Mouse (Mus musculus) right cerebral cortex, adult 2 months (tissue): ENCODE measurements around the gene Hivep2.

ENCODE experiments used
- DNase-seq, 2 experiments: peaks; one replicate each; pipeline ENCODE4 v3.0.0; 2021 to 2022; ENCODE audit warnings: low spot score in 2 of 2

Hivep2 gene

DNA sequence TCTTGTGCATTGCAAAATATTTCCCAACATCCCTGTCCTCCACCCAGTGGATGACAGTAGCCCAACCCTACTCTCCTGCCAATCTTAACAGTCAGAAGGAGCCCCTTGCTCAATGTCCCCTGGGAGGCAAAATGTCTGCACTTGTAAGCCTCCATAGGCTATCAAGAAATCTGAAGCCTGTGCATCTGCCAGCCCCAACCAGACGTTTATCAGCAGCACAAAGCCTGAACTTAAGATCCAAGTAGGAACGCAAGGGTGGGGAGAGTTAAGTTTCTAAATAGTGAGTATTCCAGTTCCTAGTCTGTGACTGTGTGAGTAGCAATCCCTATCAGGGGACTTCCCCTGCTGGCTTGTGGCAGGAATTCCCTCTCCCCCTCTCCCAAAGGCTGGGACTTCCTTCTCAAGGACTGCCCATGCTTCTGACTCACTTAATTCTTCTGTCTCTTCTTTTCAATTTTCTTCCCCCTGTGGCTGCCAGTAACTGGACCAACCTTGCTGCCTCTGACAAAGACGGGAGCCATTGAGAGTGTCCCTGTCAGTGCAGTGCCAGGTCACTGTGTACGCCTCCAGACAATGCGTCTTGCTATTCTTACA, 82.5 kb downstream of the Hivep2 start:
- no peak for DNase-seq

DNA sequence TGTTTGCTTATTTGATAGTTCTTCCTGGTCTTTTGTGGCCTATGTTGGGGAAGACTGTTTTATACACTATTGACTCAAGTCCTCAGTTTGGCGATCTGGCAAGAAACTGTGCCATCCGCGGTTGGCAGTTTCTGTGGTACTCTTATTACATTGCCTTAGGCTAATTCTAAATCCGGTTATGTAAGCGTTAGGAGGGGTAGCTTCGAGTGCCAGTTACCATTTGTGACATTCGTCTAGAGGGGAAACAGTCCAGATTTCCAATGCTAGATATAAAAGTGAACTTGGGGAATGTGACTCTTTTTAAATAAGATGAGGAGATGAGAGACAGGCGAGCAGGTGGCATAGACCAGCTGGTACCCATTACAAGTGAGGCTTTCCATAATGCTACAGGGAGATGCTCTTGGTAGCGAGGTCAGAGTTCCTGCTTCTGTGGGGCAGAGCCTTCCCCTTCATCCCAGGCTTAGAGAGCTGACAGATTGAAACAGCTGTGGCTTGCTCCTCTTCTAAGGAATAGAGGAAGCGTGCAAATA, 83.1 kb downstream of the Hivep2 start:
- no peak for DNase-seq

DNA sequence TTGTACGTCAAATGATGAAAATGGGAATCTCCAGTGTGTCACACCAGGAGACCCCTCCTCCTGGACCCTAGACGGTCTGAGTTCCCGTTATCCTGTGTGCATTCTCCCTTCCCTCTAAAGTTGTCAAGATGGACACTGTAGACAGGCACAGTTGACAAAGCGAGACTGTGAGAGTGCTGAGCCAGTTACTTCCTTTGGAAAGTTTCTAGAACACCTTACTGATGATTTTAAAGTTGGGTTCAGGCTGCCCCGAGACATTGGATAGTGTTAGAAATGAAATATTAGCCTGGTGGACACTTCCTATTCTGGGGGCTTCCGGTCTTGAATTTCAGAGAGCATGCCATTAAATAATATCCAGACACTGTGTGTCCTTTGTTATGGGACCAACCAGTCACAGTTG, 83.8 kb downstream of the Hivep2 start:
- no peak for DNase-seq

DNA sequence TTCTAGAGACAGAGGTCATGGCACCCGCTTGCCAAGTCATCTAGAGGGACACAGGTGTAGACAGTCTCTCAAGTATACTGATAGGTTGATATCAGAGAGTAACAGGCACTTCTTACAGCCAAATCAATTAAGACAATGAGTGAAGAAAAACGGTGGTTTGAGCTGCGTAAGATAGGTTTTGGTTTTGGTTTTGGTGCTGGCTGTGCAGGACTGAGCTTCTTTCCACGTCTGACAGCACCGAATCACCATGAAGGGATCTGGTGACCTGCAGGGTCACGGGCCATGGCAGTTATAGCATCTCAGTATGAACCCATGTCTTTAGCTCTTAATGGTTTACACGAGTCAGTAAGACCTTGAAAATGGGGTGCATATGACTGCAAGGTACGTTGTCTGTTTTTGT, 84.7 kb downstream of the Hivep2 start:
- DNase-seq: no peak

DNA sequence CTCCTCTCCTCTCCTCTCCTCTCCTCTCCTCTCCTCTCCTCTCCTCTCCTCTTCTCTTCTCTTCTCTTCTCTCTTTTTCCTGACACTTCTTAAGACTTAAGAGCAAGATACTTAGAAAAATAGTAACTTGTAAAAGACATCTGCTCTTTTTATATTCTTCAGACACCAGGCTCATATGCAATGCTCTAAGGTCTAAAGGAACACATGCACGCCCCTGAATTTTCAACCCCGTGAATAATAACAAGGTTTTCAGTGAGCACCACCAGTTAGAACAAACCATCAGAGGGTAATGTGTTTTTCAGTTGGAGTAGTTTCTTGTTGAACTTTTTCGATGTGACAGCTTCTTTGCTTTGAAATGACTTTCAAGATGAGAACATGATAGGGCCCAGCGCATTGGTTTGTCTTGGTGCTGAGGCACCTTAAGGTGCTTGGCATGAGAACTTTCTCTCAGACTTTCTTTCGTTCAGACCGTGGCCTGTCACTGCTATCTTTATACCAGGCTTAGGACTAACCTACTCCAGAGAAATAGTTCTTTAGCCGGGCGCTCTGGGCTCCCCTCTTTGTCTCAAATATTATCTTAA, 86.3 kb downstream of the Hivep2 start:
- DNase-seq: no peak

DNA sequence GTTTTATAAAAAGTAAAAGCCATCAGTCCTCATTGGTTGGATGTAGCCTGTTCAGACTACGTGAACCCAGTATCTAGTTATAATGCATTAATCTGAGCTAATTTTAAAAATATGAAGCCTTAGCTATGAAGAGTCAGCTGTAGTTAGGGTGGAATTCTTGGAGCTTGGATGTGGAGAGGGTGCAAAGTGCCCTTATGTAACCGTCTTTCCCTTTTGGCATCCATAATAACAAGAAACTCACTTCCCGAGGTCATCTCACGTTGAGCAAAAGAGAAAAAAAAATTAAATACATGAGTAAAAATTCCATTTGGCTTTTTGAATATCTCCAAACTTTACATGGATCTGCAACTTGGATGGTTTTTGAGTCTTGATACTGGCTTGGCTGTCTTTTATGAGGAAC, 89.0 kb downstream of the Hivep2 start:
- DNase-seq: no peak

DNA sequence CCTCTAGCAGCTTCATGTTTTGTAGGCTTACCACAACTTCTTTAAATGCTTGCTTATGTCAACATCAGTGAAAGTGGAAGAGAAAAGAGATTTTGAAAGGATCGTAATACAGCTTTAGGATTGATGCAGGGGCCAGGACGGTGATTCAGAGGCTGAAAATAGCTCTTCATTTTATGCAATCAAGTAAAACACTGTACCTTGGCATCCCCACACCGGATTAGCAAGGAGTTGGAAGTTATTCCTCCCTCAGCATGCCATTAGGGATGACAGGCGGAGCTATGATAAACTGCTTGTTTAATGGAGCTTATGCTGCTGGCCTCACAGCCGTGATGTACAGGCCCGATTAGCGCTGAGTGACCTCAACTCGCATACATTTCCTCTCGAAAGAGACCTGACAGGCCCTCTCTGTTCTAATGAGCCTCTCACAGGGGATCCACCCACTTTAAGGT, 89.7 kb downstream of the Hivep2 start:
- DNase-seq: no peak

DNA sequence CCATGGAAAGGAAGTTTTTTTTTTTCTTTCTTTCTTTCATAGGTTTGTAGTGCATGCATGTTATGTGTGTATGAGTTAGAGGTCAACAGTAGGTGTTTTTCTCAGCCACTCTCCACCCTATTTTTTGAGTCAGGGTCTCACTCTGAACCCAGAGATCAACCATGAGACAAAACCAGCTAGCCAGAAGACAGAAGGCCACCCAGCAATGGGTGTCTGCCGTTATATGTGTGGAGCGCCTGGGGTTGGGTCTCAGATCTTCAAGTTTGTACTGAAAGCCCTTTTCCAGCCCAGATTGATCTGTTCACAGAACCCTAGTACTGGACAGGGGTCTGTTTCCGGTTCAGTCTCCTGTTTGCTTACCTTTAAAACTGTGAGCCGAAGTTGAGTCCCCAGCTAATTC, 90.2 kb downstream of the Hivep2 start:
- DNase-seq: no peak

DNA sequence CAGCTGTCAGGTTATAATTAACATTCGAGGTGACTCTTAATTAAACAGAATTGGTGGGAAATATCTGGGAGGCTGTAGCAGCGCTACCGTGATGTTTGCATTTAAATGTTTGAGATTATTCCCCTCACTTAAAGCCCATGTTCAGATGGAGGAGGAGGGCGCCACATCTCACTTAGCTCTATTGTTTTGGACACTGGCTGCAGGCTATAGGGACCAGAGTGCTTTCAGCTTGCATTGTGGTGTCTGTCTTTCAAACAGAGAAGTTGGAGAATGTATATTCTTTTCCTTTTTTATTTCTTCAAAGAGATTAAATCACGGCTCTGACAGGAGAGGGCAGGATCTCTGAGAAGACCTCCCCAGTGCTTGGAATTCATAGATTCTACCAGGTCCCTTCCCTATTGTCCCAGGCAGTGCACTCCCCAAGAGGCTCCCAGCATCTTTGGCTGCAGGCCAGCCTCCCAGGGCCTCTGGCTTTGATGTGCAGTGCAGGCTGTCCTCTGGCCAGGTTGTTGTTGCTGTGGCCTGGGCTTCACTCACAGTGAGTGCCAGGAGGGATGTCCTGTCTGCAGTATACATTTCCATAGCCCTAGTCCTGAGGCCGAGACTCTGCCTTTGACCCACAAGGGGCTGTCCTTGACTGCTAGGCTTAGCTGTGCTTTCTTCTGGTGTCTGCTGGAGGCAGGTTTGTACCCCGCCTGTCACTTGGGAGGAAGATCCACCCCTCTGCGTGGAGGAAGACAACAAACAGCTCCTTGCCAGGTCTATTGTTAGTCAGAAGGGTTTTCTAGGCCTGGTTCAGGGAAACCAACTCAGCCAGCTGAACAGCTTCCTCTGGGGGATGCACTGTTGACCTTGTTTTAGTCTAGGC, 90.9 kb downstream of the Hivep2 start:
- no peak for DNase-seq

DNA sequence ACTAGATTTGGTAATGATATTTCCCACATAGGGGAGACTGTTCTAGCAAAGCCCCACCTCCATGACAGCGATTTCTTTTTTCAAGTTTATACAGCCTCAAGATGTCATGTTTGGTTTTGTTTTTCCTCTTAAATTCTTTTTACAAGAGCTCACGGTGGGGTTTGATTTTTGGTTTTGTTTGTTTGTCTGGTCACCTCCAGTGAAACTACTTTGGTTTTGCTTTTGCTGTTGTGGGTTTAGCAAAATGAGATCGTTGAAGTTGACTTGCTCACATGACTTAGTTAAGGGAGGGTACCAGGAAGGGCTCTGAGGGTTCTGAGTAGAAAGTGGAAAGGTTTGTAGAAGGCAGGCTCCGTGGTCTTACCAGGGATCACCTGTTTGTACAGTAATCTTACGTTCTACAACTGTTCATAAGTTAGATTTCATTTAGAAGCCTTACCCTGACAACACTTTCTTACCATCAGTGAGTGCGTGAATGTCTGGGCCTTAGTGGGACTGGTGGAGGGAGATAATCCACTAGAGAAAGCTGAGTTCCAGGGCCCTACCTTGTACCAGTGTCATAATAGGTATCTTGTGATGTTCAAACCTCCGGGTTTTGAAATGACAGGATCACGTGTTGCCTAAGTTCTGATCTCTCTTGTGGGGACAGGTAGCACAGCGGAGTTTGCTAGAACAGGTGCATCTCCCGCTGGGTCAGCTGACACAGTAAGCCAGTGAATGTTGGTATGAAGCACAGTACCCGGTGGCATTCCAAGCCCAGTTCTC, 92.1 kb downstream of the Hivep2 start:
- DNase-seq: no peak

DNA sequence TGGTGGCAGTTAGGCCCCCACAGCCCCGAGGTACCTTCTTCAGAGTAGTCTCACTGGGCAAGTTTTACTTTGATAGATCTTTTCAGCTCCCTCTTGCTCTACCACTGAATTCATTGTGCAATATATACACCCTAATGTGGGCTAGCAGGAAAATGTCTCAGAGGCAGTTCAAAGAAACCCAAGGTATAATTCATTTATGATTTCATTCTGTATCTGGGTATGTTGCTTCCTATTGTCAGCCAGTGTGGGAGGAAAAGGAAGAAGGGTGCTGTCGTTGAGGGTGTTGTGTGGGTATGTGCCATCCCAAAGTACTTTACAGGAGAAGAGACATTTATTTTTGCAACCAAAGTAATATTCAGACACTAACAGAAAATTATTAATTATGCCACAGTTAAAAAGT, 92.9 kb downstream of the Hivep2 start:
- no peak for DNase-seq

DNA sequence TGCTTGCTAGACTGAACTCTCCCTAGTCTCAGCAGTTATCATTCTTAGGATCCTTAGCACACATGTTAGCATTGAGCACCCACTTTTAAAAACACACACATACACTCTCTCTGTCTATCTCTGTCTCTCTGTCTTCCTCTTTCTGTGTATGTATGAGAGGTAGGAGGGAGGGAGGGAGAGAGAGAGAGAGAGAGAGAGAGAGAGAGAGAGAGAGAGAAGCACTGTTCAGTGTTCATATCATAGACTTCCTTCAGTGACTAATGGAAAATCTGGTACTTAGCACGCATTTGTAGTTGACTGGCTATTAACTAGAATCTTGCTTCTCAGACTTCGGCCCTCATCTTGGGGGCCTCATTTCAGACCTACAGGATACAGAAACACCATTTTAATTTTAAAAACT, 93.7 kb downstream of the Hivep2 start:
- DNase-seq: no peak

DNA sequence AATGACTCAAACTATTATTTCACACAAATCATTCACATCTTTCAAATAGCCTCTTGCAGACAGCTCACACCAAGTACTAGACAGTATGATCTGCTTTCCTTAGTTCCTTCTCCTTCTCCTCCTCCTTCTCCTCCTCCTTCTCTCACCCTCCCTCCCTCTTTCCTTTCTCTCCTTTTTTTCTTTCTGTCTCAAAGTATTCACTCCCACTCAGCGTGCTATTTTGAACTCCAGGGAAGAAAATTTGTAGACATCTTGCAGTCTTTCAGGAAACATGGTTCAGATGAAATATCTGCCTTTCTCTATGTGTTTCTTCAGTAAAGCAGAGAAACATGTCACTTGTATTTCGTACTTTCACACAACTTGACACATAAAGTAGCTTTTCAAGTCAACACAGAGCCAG, 94.4 kb downstream of the Hivep2 start:
- no peak for DNase-seq

DNA sequence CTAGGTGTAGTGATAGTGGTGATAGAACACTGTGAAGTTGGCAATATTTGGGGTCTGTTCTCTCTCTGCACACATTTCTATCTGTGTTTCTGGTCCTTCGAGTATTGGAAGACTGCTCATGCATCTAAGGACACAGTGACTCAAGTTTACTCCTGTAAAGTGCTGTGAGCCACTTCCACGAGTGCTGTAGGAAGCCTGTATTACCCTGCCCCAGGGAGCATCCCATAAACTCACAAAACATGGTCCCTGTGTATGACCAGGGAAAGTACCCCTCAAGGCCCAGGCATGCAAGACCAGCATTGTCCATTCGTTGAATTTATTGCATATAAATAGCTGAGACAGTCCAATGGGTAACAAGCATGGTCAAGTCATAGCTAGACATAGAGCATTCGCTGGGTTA, 97.4 kb downstream of the Hivep2 start:
- DNase-seq: no peak

DNA sequence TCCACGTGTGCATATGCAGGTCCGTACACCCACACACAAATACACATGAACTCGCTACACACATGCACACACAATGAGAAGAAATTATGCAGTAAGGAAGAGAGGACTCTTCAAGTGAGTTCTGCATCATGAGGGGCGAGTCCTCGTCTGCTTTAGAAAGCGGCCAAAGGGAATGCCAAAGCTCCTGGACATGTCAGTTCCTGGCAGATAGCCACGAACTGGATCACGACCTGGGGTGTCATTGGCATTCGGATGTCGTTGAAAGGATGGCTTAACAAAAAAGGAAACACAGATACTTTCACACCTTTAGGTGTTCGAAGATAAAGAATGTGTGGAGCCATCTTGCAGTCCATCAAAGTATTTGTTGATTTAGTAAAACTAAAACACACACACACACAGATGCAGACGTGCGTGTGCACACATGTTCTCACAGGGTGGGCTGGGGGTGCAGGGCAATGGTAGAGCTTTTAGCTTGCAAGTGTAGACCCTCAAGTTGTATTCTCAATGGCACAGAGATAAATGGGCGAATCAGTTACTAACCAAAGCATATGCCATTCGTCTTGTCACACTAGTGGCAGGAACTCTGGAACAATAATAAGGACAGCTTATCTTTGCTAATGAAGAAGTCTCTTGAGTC, 99.0 kb downstream of the Hivep2 start:
- DNase-seq: no peak

DNA sequence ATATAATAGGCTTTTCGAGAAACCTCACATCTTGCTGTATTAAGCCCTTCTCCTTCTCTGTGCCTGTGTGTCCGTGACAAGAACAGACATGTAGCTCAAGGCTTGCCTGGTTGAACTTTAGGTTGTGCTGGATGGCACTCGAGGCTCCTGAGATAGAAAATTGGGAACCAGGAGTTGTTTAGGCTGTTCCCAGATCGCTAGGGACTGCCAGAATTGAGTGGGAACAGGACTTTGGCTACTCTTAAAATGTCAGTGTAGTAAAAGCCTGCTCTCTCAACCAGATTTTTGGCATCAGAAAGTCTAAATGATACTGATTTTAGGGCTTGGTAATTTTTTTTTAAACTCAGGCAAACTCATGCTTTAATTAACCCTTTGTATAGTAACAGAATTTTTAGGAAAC, 101.9 kb downstream of the Hivep2 start:
- no peak for DNase-seq

DNA sequence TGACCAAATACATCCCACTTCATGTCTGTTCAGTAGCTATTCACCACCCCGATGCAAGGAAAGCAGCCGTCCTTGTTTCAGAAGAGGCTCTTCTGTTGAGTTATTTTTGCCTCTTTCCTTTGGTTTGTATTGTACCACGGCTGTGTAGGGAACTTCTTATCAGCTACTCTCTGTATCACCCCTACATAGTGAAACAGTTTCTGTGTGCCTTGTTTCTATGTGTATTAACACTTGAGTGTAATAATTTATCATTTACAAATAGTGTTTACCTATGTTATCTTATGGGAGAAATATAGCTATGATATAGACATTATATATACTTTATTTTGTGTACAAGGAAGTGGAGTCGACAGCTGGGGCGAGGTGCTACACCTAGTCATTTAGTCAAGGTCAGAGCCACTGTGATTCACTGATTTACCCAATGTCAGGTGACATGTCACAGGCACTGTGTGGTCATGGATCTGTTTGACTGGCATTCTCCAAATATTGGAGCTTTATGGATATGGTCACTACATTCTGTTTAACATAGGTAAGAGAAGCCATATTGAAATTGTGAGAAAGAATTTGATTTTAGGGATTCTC, 104.7 kb downstream of the Hivep2 start:
- no peak for DNase-seq

DNA sequence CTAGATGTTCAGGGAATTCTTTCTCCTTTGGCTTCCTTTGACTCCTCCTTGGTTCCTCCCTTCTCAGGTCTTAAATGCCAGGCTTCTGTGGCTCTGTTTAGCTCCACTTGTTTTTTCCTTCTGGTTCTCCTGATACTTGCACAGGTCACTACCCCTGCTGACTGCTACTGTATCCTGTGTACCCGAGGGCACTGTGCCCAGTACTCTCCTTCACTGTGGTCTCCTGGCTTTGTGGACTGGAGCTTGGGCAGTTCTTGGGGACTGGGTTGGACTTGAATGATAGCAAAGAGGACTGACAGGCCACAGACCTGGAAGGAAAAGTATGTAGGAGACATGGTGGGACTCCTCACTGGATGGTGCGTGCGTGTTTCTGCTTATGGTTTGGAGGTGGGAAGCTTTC, 106.6 kb downstream of the Hivep2 start:
- no peak for DNase-seq

DNA sequence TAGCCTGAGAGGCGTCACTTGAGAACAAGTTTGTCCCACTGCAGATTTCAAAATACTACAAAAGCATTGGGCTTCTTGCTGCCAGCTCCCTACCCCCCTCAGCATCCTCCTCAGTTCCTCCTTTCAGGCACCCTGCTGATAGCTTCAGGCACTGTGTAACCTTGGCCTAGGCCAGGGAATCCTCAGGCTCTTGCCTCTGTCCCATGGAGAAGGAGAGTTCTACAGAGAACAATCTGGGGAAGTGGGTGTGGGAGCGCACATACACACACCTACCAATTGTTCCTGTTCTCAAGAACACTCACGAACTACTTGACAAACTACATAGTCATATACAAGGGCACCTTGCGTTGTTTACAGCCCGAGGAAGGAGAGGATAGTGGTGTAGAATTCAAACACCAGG, 109.9 kb downstream of the Hivep2 start:
- DNase-seq: no peak

DNA sequence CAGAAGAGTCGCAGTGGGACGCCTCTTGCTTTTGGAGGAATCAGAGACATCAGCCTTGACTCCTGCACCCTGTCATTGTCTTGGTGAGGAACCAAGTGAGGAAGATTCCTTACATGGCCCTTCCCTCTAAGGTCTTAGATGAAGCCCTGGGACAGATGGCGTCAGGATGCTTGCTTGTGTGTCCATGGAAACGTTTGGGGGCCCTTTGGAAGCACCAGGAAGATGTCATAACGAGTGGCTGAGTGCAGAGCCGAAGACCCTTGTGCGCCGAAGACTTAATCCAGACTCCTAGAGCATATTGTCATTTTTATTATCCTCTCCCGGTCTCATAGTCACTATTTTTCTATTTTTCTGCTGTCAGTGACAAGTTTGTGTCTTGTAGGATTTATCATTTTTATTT, 111.0 kb downstream of the Hivep2 start:
- no peak for DNase-seq

DNA sequence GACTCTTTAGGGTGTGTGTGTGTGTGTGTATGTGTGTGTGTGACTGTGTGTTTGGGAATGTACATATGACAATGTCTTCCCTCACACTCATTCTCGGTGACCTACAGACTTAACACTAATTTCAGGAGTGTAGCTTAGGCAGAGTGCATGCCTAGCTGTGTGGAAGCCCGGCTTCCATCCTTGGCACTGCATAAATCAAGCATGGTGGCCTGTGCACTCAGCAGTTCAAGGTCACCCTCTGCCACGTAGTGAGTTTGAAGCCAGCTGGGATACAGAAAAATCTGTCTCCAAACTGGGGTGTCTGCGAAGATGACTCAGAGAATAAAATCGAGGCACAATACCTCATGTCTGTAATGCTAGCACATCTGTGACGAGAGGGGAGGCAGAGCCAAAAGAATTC, 115.0 kb downstream of the Hivep2 start:
- DNase-seq: no peak
